Mouse (Mus musculus) kidney, postnatal 4 days (tissue): ENCODE data around the gene Ltb4r1.

Experiments used
- DNase-seq, 2 experiments: peaks; one replicate each; pipeline ENCODE4 v3.0.0; 2021; ENCODE audit warnings: mixed read lengths in 2 of 2

The Ltb4r1 gene

GRCm38 (mm10) chr14:55765696-55766095 lies at the start of gene Ltb4r1:
Gene Ltb4r1 (plus strand): TSS chr14:55765962.
- DNase-seq, result no peak

DNA sequence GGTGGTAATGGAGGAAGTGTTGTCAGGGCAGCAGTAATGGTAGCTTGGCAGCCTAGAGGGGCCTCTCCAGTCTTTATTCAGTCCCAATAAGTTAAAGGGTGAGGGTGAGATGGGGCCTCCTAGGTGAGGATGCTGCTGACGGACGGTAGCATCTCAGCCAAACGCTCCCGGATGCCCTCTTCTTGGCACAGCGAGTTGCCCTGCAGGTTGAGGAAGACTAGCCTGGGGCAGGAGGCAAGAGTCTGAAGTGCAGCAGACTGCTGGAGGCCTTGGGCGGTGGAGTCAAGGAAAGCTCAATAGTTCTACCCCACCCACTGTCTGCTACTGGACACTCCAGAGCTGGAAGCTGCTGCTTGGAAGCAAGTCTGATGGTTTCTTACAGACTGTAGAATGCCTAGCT lies 49.5 kb upstream of the Ltb4r1 start:
- DNase-seq, result peak in 1 of 2 experiments; percentile 27

DNA sequence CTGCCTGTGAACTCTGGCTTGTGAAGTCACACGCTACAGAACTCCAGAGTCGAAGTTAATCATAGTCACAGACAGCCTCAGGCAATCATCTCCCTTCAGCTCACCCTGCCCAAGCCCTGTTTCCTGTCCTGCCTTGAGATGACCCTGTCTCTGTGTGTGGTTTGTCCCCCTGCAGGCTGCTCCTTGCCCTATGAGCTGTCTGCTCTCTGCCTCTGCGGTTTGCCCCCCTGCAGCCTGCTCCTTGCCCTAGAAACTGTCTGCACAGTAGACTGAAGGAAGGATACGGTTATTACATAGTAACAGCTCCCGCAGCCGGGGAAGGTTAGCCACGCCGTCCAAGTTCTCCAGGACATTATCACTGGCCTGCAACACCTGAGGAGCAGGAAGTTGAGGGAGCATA lies 48.9 kb upstream of the Ltb4r1 start:
- peak; percentile 31 to 62 for DNase-seq

- no peak for DNase-seq
Observed at GRCm38 (mm10) chr14:55719737-55720136, 46.0 kb upstream of the Ltb4r1 start.

GRCm38 (mm10) chr14:55720666-55721065 lies 45.1 kb upstream of the Ltb4r1 start:
- DNase-seq, result no peak

DNA sequence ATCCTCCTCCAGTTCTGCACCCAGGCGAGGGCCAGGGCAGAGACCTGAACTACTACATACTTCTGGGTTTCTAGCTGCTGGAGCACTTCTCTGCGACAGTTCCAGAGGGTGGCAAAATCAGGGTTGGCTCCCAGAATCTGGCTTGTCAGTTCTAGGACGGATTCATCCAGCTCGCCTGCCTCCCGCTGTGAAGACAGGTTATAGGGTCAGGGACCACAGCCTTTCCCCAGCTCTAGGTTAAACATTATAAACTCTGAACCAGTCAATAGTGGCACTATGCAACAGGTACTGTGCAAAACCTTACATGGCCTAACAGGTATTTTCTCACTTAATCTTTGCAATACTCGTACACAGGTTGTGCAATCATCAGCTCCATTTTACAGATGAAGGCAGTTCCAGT lies 44.7 kb upstream of the Ltb4r1 start:
- peak; percentile 17 to 43 for DNase-seq

DNA sequence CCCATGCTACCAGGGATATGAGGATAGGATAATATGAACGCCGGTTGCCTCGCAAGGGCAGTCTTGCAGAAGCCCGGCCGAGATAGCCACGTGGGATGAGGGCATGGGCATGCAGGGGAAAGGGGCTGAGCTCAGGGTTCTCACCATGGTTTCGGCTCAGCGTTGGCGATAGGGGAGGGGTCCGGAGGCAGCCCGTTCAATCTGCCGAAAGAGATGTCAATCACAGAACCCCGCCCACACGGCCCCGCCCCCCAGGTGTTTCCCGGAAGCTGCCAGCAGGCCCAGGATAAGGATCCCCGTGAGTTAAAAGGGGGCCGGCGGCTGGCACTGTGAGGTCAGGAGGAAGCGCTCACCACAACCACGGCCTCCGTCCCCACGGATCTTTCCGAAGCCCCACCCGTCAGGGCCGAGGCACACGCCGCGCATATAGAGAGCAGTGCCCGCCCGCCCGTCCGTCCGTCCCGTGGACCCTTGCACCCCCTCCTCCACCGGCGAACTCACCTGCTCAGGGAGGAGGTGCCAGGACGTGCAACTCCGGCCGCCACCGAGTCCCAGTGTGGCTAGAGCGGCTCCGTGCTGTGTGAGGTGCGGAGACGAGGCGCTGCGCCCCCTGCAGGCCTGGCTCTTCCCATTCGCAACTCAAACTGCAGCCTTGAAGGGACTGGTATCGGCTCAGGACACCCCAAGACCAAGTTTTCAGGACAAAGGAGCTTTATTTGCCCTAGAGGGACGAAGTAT lies 43.9 kb upstream of the Ltb4r1 start, which contains the start of gene Rabggta:
Gene Rabggta, minus strand, starts transcription at position 564 of the 738 bp plus-strand sequence.
- DNase-seq, result peak; percentile 97

GRCm38 (mm10) chr14:55722438-55722945 lies 43.3 kb upstream of the Ltb4r1 start:
- no peak for DNase-seq

DNA sequence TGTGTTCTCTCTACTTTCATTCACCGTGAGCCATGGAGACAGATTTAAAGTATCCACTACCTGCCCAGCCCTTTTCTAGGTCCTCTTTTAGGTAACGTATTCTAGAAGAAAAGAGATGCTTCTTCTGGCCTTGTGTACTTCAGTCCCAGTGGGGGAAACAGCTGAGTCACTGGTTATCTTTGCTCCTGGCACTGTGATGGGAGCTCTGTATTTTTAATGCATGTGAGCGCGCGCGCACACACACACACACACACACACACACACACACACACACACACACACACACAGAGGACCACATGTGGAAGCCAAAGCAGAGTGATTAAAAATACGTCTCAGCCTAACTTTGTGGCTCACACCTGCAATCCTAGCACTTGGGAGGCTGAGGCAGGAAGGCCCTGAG lies 42.3 kb upstream of the Ltb4r1 start:
- DNase-seq, result no peak

GRCm38 (mm10) chr14:55724411-55724871 lies 41.3 kb upstream of the Ltb4r1 start:
- DNase-seq, result peak in 1 of 2 experiments; percentile 35

GRCm38 (mm10) chr14:55726261-55726660 lies 39.5 kb upstream of the Ltb4r1 start:
- DNase-seq, result no peak

GRCm38 (mm10) chr14:55727889-55728685 lies 37.7 kb upstream of the Ltb4r1 start:
- DNase-seq, result no peak

- no peak for DNase-seq
Observed at GRCm38 (mm10) chr14:55730116-55730515, 35.6 kb upstream of the Ltb4r1 start.

DNA sequence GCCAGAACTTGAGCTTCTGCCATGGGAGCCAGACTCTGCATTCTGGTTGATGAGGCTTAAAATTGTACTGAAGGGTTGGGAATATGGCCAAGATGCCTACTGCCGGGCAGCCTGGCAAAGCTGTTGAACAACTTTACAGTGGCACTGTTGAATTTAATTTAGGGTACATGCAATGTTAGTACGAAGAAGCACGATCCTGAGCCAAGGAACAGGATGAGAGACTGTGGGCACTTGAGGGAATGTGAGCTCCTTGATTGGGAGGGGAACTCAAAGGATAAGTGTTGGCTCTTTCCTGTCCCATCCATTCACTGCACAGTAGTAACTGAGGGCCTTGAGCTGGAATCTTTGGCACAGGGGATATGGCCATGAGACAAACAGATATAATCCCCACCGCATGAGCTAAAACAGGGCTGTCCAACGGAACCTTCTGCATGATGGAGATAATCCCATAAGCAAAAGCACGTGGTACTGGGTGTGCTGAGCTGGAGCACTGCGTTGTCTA lies 35.2 kb upstream of the Ltb4r1 start:
- DNase-seq, result no peak

- no peak for DNase-seq
Observed at GRCm38 (mm10) chr14:55733889-55734288, 31.9 kb upstream of the Ltb4r1 start.

GRCm38 (mm10) chr14:55734869-55735268 lies 30.9 kb upstream of the Ltb4r1 start:
- DNase-seq, result no peak

- no peak for DNase-seq
Observed at GRCm38 (mm10) chr14:55735334-55735733, 30.4 kb upstream of the Ltb4r1 start.

DNA sequence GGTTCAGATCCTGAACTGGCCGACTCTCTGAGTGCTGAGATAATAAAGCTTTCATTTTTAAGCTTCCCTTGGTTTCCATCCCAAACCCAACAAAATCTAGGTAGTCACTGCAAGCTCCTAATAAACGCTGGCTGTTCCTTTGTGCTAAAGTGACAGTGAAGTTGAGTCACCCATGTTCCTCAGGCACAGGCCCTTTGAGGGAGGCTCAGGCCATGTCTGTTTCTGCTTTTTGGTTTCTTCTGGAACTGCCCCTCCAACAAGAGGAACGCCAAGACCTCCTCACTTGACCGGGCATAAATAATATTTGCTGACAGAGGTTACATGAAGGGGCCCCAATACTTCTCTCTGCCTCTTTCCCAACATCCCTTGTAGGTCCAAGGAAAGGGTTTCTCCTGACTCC lies 30.0 kb upstream of the Ltb4r1 start:
- DNase-seq, result no peak

DNA sequence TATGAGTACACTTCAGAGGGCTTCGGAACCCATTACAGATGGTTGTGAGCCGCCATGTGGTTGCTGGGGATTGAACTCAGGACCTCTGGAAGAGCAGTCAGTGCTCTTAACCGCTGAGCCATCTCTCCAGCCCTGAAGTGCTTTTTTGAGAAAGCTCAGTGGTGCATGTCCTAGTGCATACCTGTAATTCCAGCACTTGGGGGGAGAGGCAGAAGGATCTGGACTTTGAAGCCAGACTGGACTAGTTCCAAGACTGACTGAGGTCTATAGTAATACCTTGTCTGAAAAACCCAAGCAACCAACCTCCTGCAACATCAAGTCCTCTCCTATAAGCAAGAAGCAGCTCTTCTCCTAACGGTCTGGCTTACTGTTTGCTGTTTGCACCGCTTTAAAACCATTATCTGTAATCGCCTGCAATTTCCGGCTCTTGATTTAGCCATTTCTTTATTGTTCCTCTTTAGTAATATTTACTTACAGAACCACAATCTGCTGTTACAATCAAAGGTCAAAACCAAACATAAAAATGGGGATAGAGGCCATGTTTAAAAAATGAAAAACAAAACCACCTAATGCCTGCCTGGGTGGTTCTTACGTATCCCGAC lies 28.6 kb upstream of the Ltb4r1 start:
- DNase-seq, result no peak

GRCm38 (mm10) chr14:55743711-55744110 lies 22.1 kb upstream of the Ltb4r1 start:
- peak; percentile 93 for DNase-seq

- peak; percentile 91 to 94 for DNase-seq
Observed at GRCm38 (mm10) chr14:55745180-55745860, 20.4 kb upstream of the Ltb4r1 start, which contains the start of the genes Dhrs1 and Nop9. Gene Dhrs1 (minus strand): TSS chr14:55745690. Gene Nop9 (plus strand): TSS chr14:55745693.

DNA sequence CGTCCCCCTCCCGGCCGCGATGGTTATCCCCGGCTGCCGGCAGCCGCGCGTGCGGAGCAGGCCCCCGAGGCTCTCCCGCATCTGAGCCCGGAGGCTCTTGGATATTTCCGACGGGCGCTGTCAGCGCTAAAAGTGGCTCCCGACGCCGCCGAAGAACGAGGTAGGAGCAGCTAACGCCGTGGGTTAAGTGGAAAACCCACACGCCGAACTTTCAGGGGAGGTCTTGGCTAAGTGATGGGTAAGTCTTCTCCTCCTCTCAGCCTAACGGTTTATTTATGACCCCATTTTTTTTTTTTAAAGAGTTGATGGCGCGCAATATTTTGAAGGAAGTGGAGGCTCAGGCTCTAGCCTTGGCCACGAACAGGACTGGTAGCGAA lies 19.9 kb upstream of the Ltb4r1 start:
- DNase-seq, result no peak
